ENCODE assay signal across 16 mouse cellular contexts in genomic region chr5:101937362-101937761, GRCm38 (mm10).
DNase-seq lines count a peak whose midpoint lies in the region; ATAC-seq and TF ChIP-seq lines count a peak whose summit lies in the region.
"Had no signal": no experiment of that assay in that cellular context is flagged by ENCODE, and none has a peak within 500 bp of the region (broad histone marks: within the 10 kb centered on the region; RNA-seq: fewer than 3 reads in every experiment).

No protein-coding gene starts in this region.

- WGBS in midbrain, embryonic 11.5 days: 90% methylated on average over 21 of the region's 21 CpGs
- WGBS in midbrain, embryonic 15.5 days: 92% methylated on average over 21 of the region's 21 CpGs

- H3K4me2 ChIP-seq in midbrain, embryonic 11.5 days: no peak overlapping the region
- H3K4me2 ChIP-seq in midbrain, embryonic 15.5 days: no peak overlapping the region
- H3K4me2 ChIP-seq: embryonic facial prominence, embryonic 13.5 days; forebrain, embryonic 15.5 days; hindbrain, embryonic 15.5 days had no signal

- no peaks in the 10 kb centered on the region for H3K9me3 ChIP-seq in E14TG2a.4 (ENCODE audit: low read length)
- H3K9me3 ChIP-seq in midbrain, embryonic 11.5 days (ENCODE audit: control insufficient read depth, low read length): no peaks in the 10 kb centered on the region
- no peaks in the 10 kb centered on the region for H3K9me3 ChIP-seq in midbrain, embryonic 15.5 days
- H3K9me3 ChIP-seq: embryonic facial prominence, embryonic 13.5 days; forebrain, embryonic 15.5 days; hindbrain, embryonic 15.5 days had no signal

- no peak overlapping the region for H3K9ac ChIP-seq in midbrain, embryonic 11.5 days (ENCODE audit: low read length)
- no peak overlapping the region for H3K9ac ChIP-seq in midbrain, embryonic 15.5 days
- H3K9ac ChIP-seq: embryonic facial prominence, embryonic 13.5 days; forebrain, embryonic 15.5 days; hindbrain, embryonic 15.5 days had no signal

- no peak overlapping the region for H3K4me3 ChIP-seq in gastrocnemius, adult 2 months
- H3K4me3 ChIP-seq in E14TG2a.4 (replicated peaks; ENCODE audit: low read length): peak overlapping the region; percentile 63
- no peak overlapping the region for H3K4me3 ChIP-seq in midbrain, embryonic 11.5 days (ENCODE audit: low read depth, low read length)
- no peak overlapping the region for H3K4me3 ChIP-seq in midbrain, embryonic 15.5 days
- H3K4me3 ChIP-seq: embryonic facial prominence, embryonic 13.5 days; forebrain, embryonic 15.5 days; hindbrain, embryonic 15.5 days had no signal

- no peak for ATAC-seq in midbrain, embryonic 11.5 days (ENCODE audit: low FRiP score)
- ATAC-seq in midbrain, embryonic 15.5 days (replicated peaks): no peak
- ATAC-seq: activated CD4-positive, CD25-positive, alpha-beta regulatory T cell, adult 4 months; forebrain, embryonic 15.5 days had no signal

- H3K36me3 ChIP-seq in E14TG2a.4 (ENCODE audit: insufficient read depth, low read length): peaks cover 50% of the 10 kb centered on the region
- peaks cover 19% of the 10 kb centered on the region for H3K36me3 ChIP-seq in midbrain, embryonic 11.5 days (ENCODE audit: control insufficient read depth, insufficient read depth, low read length)
- peaks cover 30% of the 10 kb centered on the region for H3K36me3 ChIP-seq in midbrain, embryonic 15.5 days (replicated peaks)
- H3K36me3 ChIP-seq: G1E had no signal

- H3K27me3 ChIP-seq in E14TG2a.4 (ENCODE audit: insufficient read depth, low read length): no peaks in the 10 kb centered on the region
- H3K27me3 ChIP-seq in midbrain, embryonic 11.5 days (ENCODE audit: control insufficient read depth, insufficient read depth, low read length): no peaks in the 10 kb centered on the region
- H3K27me3 ChIP-seq in midbrain, embryonic 15.5 days (replicated peaks): no peaks in the 10 kb centered on the region
- H3K27me3 ChIP-seq: embryonic facial prominence, embryonic 13.5 days; forebrain, embryonic 15.5 days; hindbrain, embryonic 15.5 days had no signal

- TF ChIP-seq CTCF in gastrocnemius, adult 2 months (IDR thresholded peaks at IDR 0.05): no peak
- no peak for TF ChIP-seq CTCF in E14TG2a.4 (conservative IDR thresholded peaks at IDR 0.05; ENCODE audit: low read length)

- intact Hi-C loops in gastrocnemius, adult 2 months (cut with DNase I): no loop called here
- intact Hi-C loops in heart, postnatal 14 days (cut with DNase I): loop anchor here (10.0 kb wide), 1 partner anchor 137 kb away; no protein-coding TSS in a partner anchor

- H3K27ac ChIP-seq in gastrocnemius, adult 2 months: peak overlapping the region; percentile 16
- H3K27ac ChIP-seq in midbrain, embryonic 11.5 days (ENCODE audit: low read depth, low read length): no peak overlapping the region
- no peak overlapping the region for H3K27ac ChIP-seq in midbrain, embryonic 15.5 days
- H3K27ac ChIP-seq: embryonic facial prominence, embryonic 13.5 days; forebrain, embryonic 15.5 days had no signal

- H3K4me1 ChIP-seq in E14TG2a.4 (replicated peaks; ENCODE audit: low read depth, low read length): peaks cover 23% of the 10 kb centered on the region
- no peaks in the 10 kb centered on the region for H3K4me1 ChIP-seq in midbrain, embryonic 11.5 days (ENCODE audit: control insufficient read depth, insufficient read depth, low read length)
- no peaks in the 10 kb centered on the region for H3K4me1 ChIP-seq in midbrain, embryonic 15.5 days
- H3K4me1 ChIP-seq: embryonic facial prominence, embryonic 13.5 days had no signal

- DNase-seq in gastrocnemius, adult 2 months: no peak
- DNase-seq in gastrocnemius, postnatal 10 days: no peak
- DNase-seq in heart, postnatal 14 days: peak; percentile 22 to 24
- peak; percentile 63 for DNase-seq in lung, postnatal 10 days
- no peak for DNase-seq in yolk sac, embryonic 10.5 days (ENCODE audit: low spot score)
- no peak for DNase-seq in midbrain, embryonic 11.5 days (ENCODE audit: low spot score, missing footprints)
- DNase-seq: cerebellum, postnatal 10 days; gastrocnemius, postnatal 36 days; right cerebral cortex, postnatal 25 days had no signal

Comparison
In these comparisons a context has a peak if more than half of its experiments do, and no peak if none do; other contexts are left out.
1. DNase-seq: peak in heart, postnatal 14 days (2 of 2) and lung, postnatal 10 days (single experiment); none in gastrocnemius, adult 2 months (single experiment), gastrocnemius, postnatal 10 days (single experiment), yolk sac, embryonic 10.5 days (single experiment) and midbrain, embryonic 11.5 days (single experiment).